11 mouse cellular contexts compared by ENCODE assay signal in genomic region chr7:29910252-29910651, GRCm38 (mm10). TPM values are rescaled to one million over a fixed set of nuclear protein-coding genes. Genes with fewer than 3 reads are reported as not detected.
DNase-seq lines count a peak whose midpoint lies in the region; ATAC-seq and TF ChIP-seq lines count a peak whose summit lies in the region.
"Had no signal": no experiment of that assay in that cellular context is flagged by ENCODE, and none has a peak within 500 bp of the region (broad histone marks: within the 10 kb centered on the region; RNA-seq: fewer than 3 reads in every experiment).

No protein-coding gene starts in this region.

- no peak for TF ChIP-seq POLR2A in limb, embryonic 14.5 days (IDR thresholded peaks at IDR 0.05; ENCODE audit: borderline replicate concordance, extremely low read depth, insufficient read depth, insufficient read length)

- no peak for ATAC-seq in forebrain, embryonic 16.5 days
- ATAC-seq in forebrain, postnatal 0 days = no peak
- no peak for ATAC-seq in stomach, embryonic 15.5 days (ENCODE audit: insufficient read depth, low FRiP score, low read depth)
- no peak for ATAC-seq in stomach, postnatal 0 days (ENCODE audit: low FRiP score, low TSS enrichment)
- no peak for ATAC-seq in limb, embryonic 14.5 days (ENCODE audit: low FRiP score, low read depth)
- no peak for ATAC-seq in liver, embryonic 11.5 days (replicated peaks; ENCODE audit: low FRiP score)
- no peak for ATAC-seq in kidney, embryonic 16.5 days (ENCODE audit: low FRiP score, low TSS enrichment)
- ATAC-seq: CD4-positive, CD25-positive, alpha-beta regulatory T cell, adult 4 months had no signal

- H3K36me3 ChIP-seq in forebrain, embryonic 16.5 days (ENCODE audit: control insufficient read depth, insufficient read depth) = peaks cover 28% of the 10 kb centered on the region
- peaks cover 32% of the 10 kb centered on the region for H3K36me3 ChIP-seq in forebrain, postnatal 0 days (ENCODE audit: insufficient read depth)
- peaks cover 28% of the 10 kb centered on the region for H3K36me3 ChIP-seq in stomach, embryonic 15.5 days
- H3K36me3 ChIP-seq in stomach, postnatal 0 days (ENCODE audit: control insufficient read depth, insufficient read depth, low read length) = peaks cover 5% of the 10 kb centered on the region
- peaks cover 43% of the 10 kb centered on the region for H3K36me3 ChIP-seq in limb, embryonic 14.5 days (ENCODE audit: control insufficient read depth, insufficient read depth, low read length)
- H3K36me3 ChIP-seq in liver, embryonic 11.5 days (ENCODE audit: control insufficient read depth, insufficient read depth, low read length) = peaks cover 22% of the 10 kb centered on the region
- peaks cover 43% of the 10 kb centered on the region for H3K36me3 ChIP-seq in kidney, embryonic 16.5 days (ENCODE audit: insufficient read depth, low read length)

- no peak for TF ChIP-seq CTCF in forebrain, postnatal 0 days (IDR thresholded peaks at IDR 0.05; ENCODE audit: low read depth)
- TF ChIP-seq CTCF in stomach, postnatal 0 days (IDR thresholded peaks at IDR 0.05; ENCODE audit: low read depth) = no peak

- no peak overlapping the region for H3K9ac ChIP-seq in forebrain, embryonic 16.5 days (replicated peaks; ENCODE audit: low read depth, low read length)
- H3K9ac ChIP-seq in forebrain, postnatal 0 days = no peak overlapping the region
- H3K9ac ChIP-seq in stomach, embryonic 15.5 days = no peak overlapping the region
- no peak overlapping the region for H3K9ac ChIP-seq in stomach, postnatal 0 days (ENCODE audit: low read length)
- no peak overlapping the region for H3K9ac ChIP-seq in limb, embryonic 14.5 days (ENCODE audit: low read depth, low read length, severe bottlenecking)
- H3K9ac ChIP-seq in liver, embryonic 11.5 days (ENCODE audit: low read depth, low read length) = no peak overlapping the region
- no peak overlapping the region for H3K9ac ChIP-seq in kidney, embryonic 16.5 days (replicated peaks; ENCODE audit: low read length)

- 48% methylated on average over 2 of the region's 2 CpGs for WGBS in forebrain, embryonic 16.5 days
- 59% methylated on average over 2 of the region's 2 CpGs for WGBS in forebrain, postnatal 0 days
- 74% methylated on average over 2 of the region's 2 CpGs for WGBS in stomach, embryonic 15.5 days
- WGBS in stomach, postnatal 0 days = 80% methylated on average over 2 of the region's 2 CpGs
- WGBS in limb, embryonic 14.5 days = 74% methylated on average over 2 of the region's 2 CpGs
- WGBS in liver, embryonic 11.5 days = 75% methylated on average over 2 of the region's 2 CpGs
- 77% methylated on average over 2 of the region's 2 CpGs for WGBS in kidney, embryonic 16.5 days

- H3K27ac ChIP-seq in forebrain, embryonic 16.5 days (ENCODE audit: low read length) = no peak overlapping the region
- no peak overlapping the region for H3K27ac ChIP-seq in forebrain, postnatal 0 days (ENCODE audit: low read depth, low read length)
- H3K27ac ChIP-seq in stomach, embryonic 15.5 days = no peak overlapping the region
- H3K27ac ChIP-seq in stomach, postnatal 0 days (replicated peaks) = no peak overlapping the region
- no peak overlapping the region for H3K27ac ChIP-seq in limb, embryonic 14.5 days (replicated peaks; ENCODE audit: low read depth, low read length)
- H3K27ac ChIP-seq in liver, embryonic 11.5 days (ENCODE audit: low read depth, low read length) = no peak overlapping the region
- no peak overlapping the region for H3K27ac ChIP-seq in kidney, embryonic 16.5 days (ENCODE audit: low read length)

- no peak for TF ChIP-seq EP300 in stomach, postnatal 0 days (optimal IDR thresholded peaks at IDR 0.05)

- no peak overlapping the region for H3K4me3 ChIP-seq in forebrain, embryonic 16.5 days (replicated peaks; ENCODE audit: low read length)
- H3K4me3 ChIP-seq in forebrain, postnatal 0 days (ENCODE audit: low read depth, low read length) = no peak overlapping the region
- 0 out of 2 replicates have a peak overlapping the region, but pooled peaks have one; percentile 2 for H3K4me3 ChIP-seq in stomach, embryonic 15.5 days (replicated peaks)
- no peak overlapping the region for H3K4me3 ChIP-seq in stomach, postnatal 0 days (ENCODE audit: low read depth, low read length)
- H3K4me3 ChIP-seq in limb, embryonic 14.5 days (replicated peaks; ENCODE audit: low read length) = no peak overlapping the region
- H3K4me3 ChIP-seq in liver, embryonic 11.5 days (ENCODE audit: low read depth, low read length) = no peak overlapping the region
- no peak overlapping the region for H3K4me3 ChIP-seq in kidney, embryonic 16.5 days (ENCODE audit: low read length)

- 0 out of 2 replicates have a peak, but pooled peaks cover under 1% of the 10 kb centered on the region for H3K9me3 ChIP-seq in forebrain, embryonic 16.5 days (ENCODE audit: control insufficient read depth, low read length)
- H3K9me3 ChIP-seq in forebrain, postnatal 0 days (ENCODE audit: low read length) = no peaks in the 10 kb centered on the region
- H3K9me3 ChIP-seq in stomach, embryonic 15.5 days = no peaks in the 10 kb centered on the region
- no peaks in the 10 kb centered on the region for H3K9me3 ChIP-seq in stomach, postnatal 0 days (ENCODE audit: control insufficient read depth, low read length)
- no peaks in the 10 kb centered on the region for H3K9me3 ChIP-seq in limb, embryonic 14.5 days (ENCODE audit: control insufficient read depth, low read length)
- H3K9me3 ChIP-seq in liver, embryonic 11.5 days (ENCODE audit: control insufficient read depth, low read length) = no peaks in the 10 kb centered on the region
- no peaks in the 10 kb centered on the region for H3K9me3 ChIP-seq in kidney, embryonic 16.5 days (ENCODE audit: low read length)

- H3K27me3 ChIP-seq in forebrain, embryonic 16.5 days (replicated peaks; ENCODE audit: control insufficient read depth, insufficient read depth, low read length) = no peaks in the 10 kb centered on the region
- H3K27me3 ChIP-seq in forebrain, postnatal 0 days (ENCODE audit: insufficient read depth, low read length) = no peaks in the 10 kb centered on the region
- H3K27me3 ChIP-seq in stomach, embryonic 15.5 days (replicated peaks) = no peaks in the 10 kb centered on the region
- H3K27me3 ChIP-seq in stomach, postnatal 0 days (ENCODE audit: control insufficient read depth, insufficient read depth, low read length) = no peaks in the 10 kb centered on the region
- no peaks in the 10 kb centered on the region for H3K27me3 ChIP-seq in limb, embryonic 14.5 days (ENCODE audit: control insufficient read depth, insufficient read depth, low read length)
- no peaks in the 10 kb centered on the region for H3K27me3 ChIP-seq in liver, embryonic 11.5 days (replicated peaks; ENCODE audit: control insufficient read depth, insufficient read depth, low read length)
- no peaks in the 10 kb centered on the region for H3K27me3 ChIP-seq in kidney, embryonic 16.5 days (ENCODE audit: insufficient read depth, low read length)

- DNase-seq in forebrain, postnatal 0 days = no peak
- no peak for DNase-seq in stomach, postnatal 0 days (ENCODE audit: low spot score)
- no peak for DNase-seq in limb, embryonic 14.5 days (ENCODE audit: low spot score)
- DNase-seq in liver, embryonic 11.5 days (ENCODE audit: low spot score) = no peak
- no peak for DNase-seq in c-Kit-positive CD71-positive TER-119-positive erythroid progenitor cells, embryonic 14.5 days (ENCODE audit: low spot score)
- DNase-seq: kidney, postnatal 36 days; lung, adult 2 months had no signal

- H3K4me2 ChIP-seq in forebrain, embryonic 16.5 days (ENCODE audit: low read length) = peak overlapping the region; percentile 59
- no peak overlapping the region for H3K4me2 ChIP-seq in forebrain, postnatal 0 days (ENCODE audit: low read depth)
- H3K4me2 ChIP-seq in stomach, embryonic 15.5 days = 0 out of 2 replicates have a peak overlapping the region, but pooled peaks have one; percentile 58
- H3K4me2 ChIP-seq in stomach, postnatal 0 days (replicated peaks; ENCODE audit: low read depth) = no peak overlapping the region
- peak overlapping the region; percentile 62; the same call in 1 of the 2 replicates for H3K4me2 ChIP-seq in limb, embryonic 14.5 days (replicated peaks; ENCODE audit: low read depth, low read length, severe bottlenecking)
- H3K4me2 ChIP-seq in liver, embryonic 11.5 days = no peak overlapping the region
- no peak overlapping the region for H3K4me2 ChIP-seq in kidney, embryonic 16.5 days (replicated peaks; ENCODE audit: low read depth, low read length)

- H3K4me1 ChIP-seq in forebrain, embryonic 16.5 days (replicated peaks; ENCODE audit: control insufficient read depth, insufficient read depth, low read length) = peaks cover 21% of the 10 kb centered on the region
- H3K4me1 ChIP-seq in forebrain, postnatal 0 days (ENCODE audit: insufficient read depth) = peaks cover 6% of the 10 kb centered on the region; the same call in 1 of the 2 replicates
- H3K4me1 ChIP-seq in stomach, embryonic 15.5 days = peaks cover 16% of the 10 kb centered on the region; the same call in 1 of the 2 replicates
- H3K4me1 ChIP-seq in stomach, postnatal 0 days (replicated peaks; ENCODE audit: control insufficient read depth, insufficient read depth) = 0 out of 2 replicates have a peak, but pooled peaks cover 4% of the 10 kb centered on the region
- H3K4me1 ChIP-seq in limb, embryonic 14.5 days (ENCODE audit: control insufficient read depth, insufficient read depth, low read length) = peaks cover 14% of the 10 kb centered on the region
- H3K4me1 ChIP-seq in liver, embryonic 11.5 days (replicated peaks; ENCODE audit: control insufficient read depth, insufficient read depth, low read length) = peaks cover 3% of the 10 kb centered on the region; the same call in 1 of the 2 replicates
- peaks cover 21% of the 10 kb centered on the region for H3K4me1 ChIP-seq in kidney, embryonic 16.5 days (ENCODE audit: insufficient read depth, low read length)

RNA-seq across cellular contexts. Expression of gene Zfp383, which starts 2.2 kb away (rescaled TPM):
- polyA plus RNA-seq in forebrain, embryonic 16.5 days (2015; fragmentation: Nextera tagmentation; extraction: Ambion mirVana) = 7.5 and 7.8 TPM in 2 replicates
- total RNA-seq in forebrain, postnatal 0 days (2014; rRNA removed) = 9.5 and 11.5 TPM in 2 replicates
- 3.0 and 3.9 TPM in 2 replicates for polyA plus RNA-seq in forebrain, postnatal 0 days (2015; fragmentation: Nextera tagmentation; extraction: Ambion mirVana)
- polyA plus RNA-seq in stomach, embryonic 15.5 days (2015; fragmentation: Nextera tagmentation; extraction: Ambion mirVana) = 4.0 and 4.5 TPM in 2 replicates
- polyA plus RNA-seq in stomach, postnatal 0 days (2015; fragmentation: Nextera tagmentation; extraction: Ambion mirVana) = 2.2 and 2.3 TPM in 2 replicates
- polyA plus RNA-seq in limb, embryonic 14.5 days (2012; rRNA removed) = 13.8 and 13.9 TPM in 2 replicates
- 9.5 and 10.5 TPM in 2 replicates for polyA plus RNA-seq in limb, embryonic 14.5 days (2014; fragmentation: Nextera tagmentation; extraction: Ambion mirVana)
- 2.2 and 2.3 TPM in 2 replicates for polyA plus RNA-seq in liver, embryonic 11.5 days (2014; fragmentation: Nextera tagmentation; extraction: Ambion mirVana)
- polyA plus RNA-seq in kidney, embryonic 16.5 days (2015; fragmentation: Nextera tagmentation; extraction: Ambion mirVana) = 5.3 and 5.7 TPM in 2 replicates

RNA-seq across cellular contexts. Expression of gene Zfp27, which starts 3.9 kb away (rescaled TPM):
- polyA plus RNA-seq in forebrain, embryonic 16.5 days (2015; fragmentation: Nextera tagmentation; extraction: Ambion mirVana) = 18.0 and 20.5 TPM in 2 replicates
- 19.5 and 20.3 TPM in 2 replicates for total RNA-seq in forebrain, postnatal 0 days (2014; rRNA removed)
- 8.0 and 9.4 TPM in 2 replicates for polyA plus RNA-seq in forebrain, postnatal 0 days (2015; fragmentation: Nextera tagmentation; extraction: Ambion mirVana)
- polyA plus RNA-seq in stomach, embryonic 15.5 days (2015; fragmentation: Nextera tagmentation; extraction: Ambion mirVana) = 7.9 and 8.3 TPM in 2 replicates
- 2.9 and 3.4 TPM in 2 replicates for polyA plus RNA-seq in stomach, postnatal 0 days (2015; fragmentation: Nextera tagmentation; extraction: Ambion mirVana)
- polyA plus RNA-seq in limb, embryonic 14.5 days (2012; rRNA removed) = 10.1 and 11.9 TPM in 2 replicates
- 13.6 and 14.4 TPM in 2 replicates for polyA plus RNA-seq in limb, embryonic 14.5 days (2014; fragmentation: Nextera tagmentation; extraction: Ambion mirVana)
- 4.9 and 5.8 TPM in 2 replicates for polyA plus RNA-seq in liver, embryonic 11.5 days (2014; fragmentation: Nextera tagmentation; extraction: Ambion mirVana)
- 12.0 and 12.1 TPM in 2 replicates for polyA plus RNA-seq in kidney, embryonic 16.5 days (2015; fragmentation: Nextera tagmentation; extraction: Ambion mirVana)

RNA-seq across cellular contexts. Expression of gene Zfp74, which starts 43.6 kb away (rescaled TPM):
- polyA plus RNA-seq in forebrain, embryonic 16.5 days (2015; fragmentation: Nextera tagmentation; extraction: Ambion mirVana) = 22.3 and 24.3 TPM in 2 replicates
- 11.9 and 14.4 TPM in 2 replicates for total RNA-seq in forebrain, postnatal 0 days (2014; rRNA removed)
- 6.6 and 15.8 TPM in 2 replicates for polyA plus RNA-seq in forebrain, postnatal 0 days (2015; fragmentation: Nextera tagmentation; extraction: Ambion mirVana)
- polyA plus RNA-seq in stomach, embryonic 15.5 days (2015; fragmentation: Nextera tagmentation; extraction: Ambion mirVana) = 9.2 and 10.2 TPM in 2 replicates
- polyA plus RNA-seq in stomach, postnatal 0 days (2015; fragmentation: Nextera tagmentation; extraction: Ambion mirVana) = 2.8 and 3.1 TPM in 2 replicates
- polyA plus RNA-seq in limb, embryonic 14.5 days (2012; rRNA removed) = 8.1 and 11.0 TPM in 2 replicates
- 10.5 and 13.7 TPM in 2 replicates for polyA plus RNA-seq in limb, embryonic 14.5 days (2014; fragmentation: Nextera tagmentation; extraction: Ambion mirVana)
- 6.7 and 7.0 TPM in 2 replicates for polyA plus RNA-seq in liver, embryonic 11.5 days (2014; fragmentation: Nextera tagmentation; extraction: Ambion mirVana)
- polyA plus RNA-seq in kidney, embryonic 16.5 days (2015; fragmentation: Nextera tagmentation; extraction: Ambion mirVana) = 11.4 and 14.2 TPM in 2 replicates

RNA-seq across cellular contexts. Expression of gene Zfp420, which starts 50.5 kb away (rescaled TPM):
- polyA plus RNA-seq in forebrain, embryonic 16.5 days (2015; fragmentation: Nextera tagmentation; extraction: Ambion mirVana) = 23.4 and 23.7 TPM in 2 replicates
- 26.9 and 27.1 TPM in 2 replicates for total RNA-seq in forebrain, postnatal 0 days (2014; rRNA removed)
- 9.9 and 15.5 TPM in 2 replicates for polyA plus RNA-seq in forebrain, postnatal 0 days (2015; fragmentation: Nextera tagmentation; extraction: Ambion mirVana)
- 6.8 and 6.9 TPM in 2 replicates for polyA plus RNA-seq in stomach, embryonic 15.5 days (2015; fragmentation: Nextera tagmentation; extraction: Ambion mirVana)
- polyA plus RNA-seq in stomach, postnatal 0 days (2015; fragmentation: Nextera tagmentation; extraction: Ambion mirVana) = 2.0 and 2.4 TPM in 2 replicates
- 11.8 and 13.2 TPM in 2 replicates for polyA plus RNA-seq in limb, embryonic 14.5 days (2012; rRNA removed)
- 8.0 and 9.0 TPM in 2 replicates for polyA plus RNA-seq in limb, embryonic 14.5 days (2014; fragmentation: Nextera tagmentation; extraction: Ambion mirVana)
- 3.9 and 5.7 TPM in 2 replicates for polyA plus RNA-seq in liver, embryonic 11.5 days (2014; fragmentation: Nextera tagmentation; extraction: Ambion mirVana)
- 8.0 and 9.3 TPM in 2 replicates for polyA plus RNA-seq in kidney, embryonic 16.5 days (2015; fragmentation: Nextera tagmentation; extraction: Ambion mirVana)

RNA-seq across cellular contexts. Expression of gene Zfp940, which starts 56.8 kb away (rescaled TPM):
- polyA plus RNA-seq in forebrain, embryonic 16.5 days (2015; fragmentation: Nextera tagmentation; extraction: Ambion mirVana) = 15.7 and 18.2 TPM in 2 replicates
- 12.7 and 18.3 TPM in 2 replicates for total RNA-seq in forebrain, postnatal 0 days (2014; rRNA removed)
- 8.8 and 12.4 TPM in 2 replicates for polyA plus RNA-seq in forebrain, postnatal 0 days (2015; fragmentation: Nextera tagmentation; extraction: Ambion mirVana)
- polyA plus RNA-seq in stomach, embryonic 15.5 days (2015; fragmentation: Nextera tagmentation; extraction: Ambion mirVana) = 4.2 and 4.7 TPM in 2 replicates
- 1.1 and 1.2 TPM in 2 replicates for polyA plus RNA-seq in stomach, postnatal 0 days (2015; fragmentation: Nextera tagmentation; extraction: Ambion mirVana)
- 2.9 and 3.7 TPM in 2 replicates for polyA plus RNA-seq in limb, embryonic 14.5 days (2012; rRNA removed)
- 6.1 and 6.2 TPM in 2 replicates for polyA plus RNA-seq in limb, embryonic 14.5 days (2014; fragmentation: Nextera tagmentation; extraction: Ambion mirVana)
- polyA plus RNA-seq in liver, embryonic 11.5 days (2014; fragmentation: Nextera tagmentation; extraction: Ambion mirVana) = 3.9 TPM in 2 replicates
- polyA plus RNA-seq in kidney, embryonic 16.5 days (2015; fragmentation: Nextera tagmentation; extraction: Ambion mirVana) = 6.0 and 6.4 TPM in 2 replicates

Comparison
In these comparisons a context has a peak if more than half of its experiments do, and no peak if none do; other contexts are left out.
1. H3K4me2 ChIP-seq: peak in forebrain, embryonic 16.5 days (single experiment), stomach, embryonic 15.5 days (single experiment) and limb, embryonic 14.5 days (single experiment); none in forebrain, postnatal 0 days (single experiment), stomach, postnatal 0 days (single experiment), liver, embryonic 11.5 days (single experiment) and kidney, embryonic 16.5 days (single experiment).